Mouse (Mus musculus): ENCODE results near the gene Scrg1. TPM values are rescaled to one million over a fixed set of nuclear protein-coding genes. Genes with fewer than 3 reads are reported as not detected.

Gene Scrg1
- polyA plus RNA-seq, 1 experiment from 2014 or later: 1.8 TPM

GRCm38 (mm10) chr8:57520186-57520786, 64.6 kb downstream of the Scrg1 start:
- H3K4me1 ChIP-seq (ENCODE audit: control insufficient read depth in 2 of 2, insufficient read depth in 2 of 2, low read length in 2 of 2): no peaks in the 10 kb centered on the region
- H3K9me3 ChIP-seq (ENCODE audit: control insufficient read depth, low read length): no peaks in the 10 kb centered on the region
- no peak for ATAC-seq (ENCODE audit: insufficient number of reproducible peaks, insufficient read depth, low FRiP score, low read depth)
- no peak overlapping the region for H3K4me3 ChIP-seq (ENCODE audit: control insufficient read depth in 1 of 2, insufficient read depth in 1 of 2, low read depth in 1 of 2, low read length in 2 of 2)
- no peak overlapping the region for H3K27ac ChIP-seq (replicated peaks in 1 of 2; ENCODE audit: control insufficient read depth in 1 of 2, insufficient read depth in 1 of 2, low read depth in 2 of 2, low read length in 2 of 2)
- no peak overlapping the region for H3K9ac ChIP-seq (ENCODE audit: low read length)
- 54% methylated on average over 12 of the region's 12 CpGs for WGBS
- H3K4me2 ChIP-seq (ENCODE audit: low read length): no peak overlapping the region
- no peaks in the 10 kb centered on the region for H3K27me3 ChIP-seq (ENCODE audit: control insufficient read depth, insufficient read depth, low read length)
- H3K36me3 ChIP-seq (ENCODE audit: control insufficient read depth, insufficient read depth, low read length): peaks cover 38% of the 10 kb centered on the region

Other genes starting within 250 kb of the Scrg1 start
- 16.3 and 17.4 TPM in 2 replicates for gene Hand2, start 134.9 kb upstream of the Scrg1 start, polyA plus RNA-seq (2014; fragmentation: Nextera tagmentation; extraction: Ambion mirVana)
- gene Sap30, start 31.9 kb downstream of the Scrg1 start, polyA plus RNA-seq (2014; fragmentation: Nextera tagmentation; extraction: Ambion mirVana): 64.1 and 66.8 TPM in 2 replicates
- 244 and 259 TPM in 2 replicates for gene Hmgb2, start 56.0 kb downstream of the Scrg1 start, polyA plus RNA-seq (2014; fragmentation: Nextera tagmentation; extraction: Ambion mirVana)
- gene Galnt7, start 197.1 kb downstream of the Scrg1 start, polyA plus RNA-seq (2014; fragmentation: Nextera tagmentation; extraction: Ambion mirVana): 6.1 and 6.8 TPM in 2 replicates